Mouse (Mus musculus) kidney, adult 18-20 months (tissue): ENCODE measurements at regions not wholly inside any gene's neighbourhood (a gene's known extent, or its start where the extent isn't known, plus 50 kb on each side); places are given as distances from the start of the nearest gene placed in this dataset.

Experiments
- DNase-seq: peaks from one replicate; pipeline ENCODE4 v3.0.0; 2021

GRCm38 (mm10) chr10:16600041-16600440, 1123.0 kb upstream of the Cited2 start:
- DNase-seq = no peak

DNA sequence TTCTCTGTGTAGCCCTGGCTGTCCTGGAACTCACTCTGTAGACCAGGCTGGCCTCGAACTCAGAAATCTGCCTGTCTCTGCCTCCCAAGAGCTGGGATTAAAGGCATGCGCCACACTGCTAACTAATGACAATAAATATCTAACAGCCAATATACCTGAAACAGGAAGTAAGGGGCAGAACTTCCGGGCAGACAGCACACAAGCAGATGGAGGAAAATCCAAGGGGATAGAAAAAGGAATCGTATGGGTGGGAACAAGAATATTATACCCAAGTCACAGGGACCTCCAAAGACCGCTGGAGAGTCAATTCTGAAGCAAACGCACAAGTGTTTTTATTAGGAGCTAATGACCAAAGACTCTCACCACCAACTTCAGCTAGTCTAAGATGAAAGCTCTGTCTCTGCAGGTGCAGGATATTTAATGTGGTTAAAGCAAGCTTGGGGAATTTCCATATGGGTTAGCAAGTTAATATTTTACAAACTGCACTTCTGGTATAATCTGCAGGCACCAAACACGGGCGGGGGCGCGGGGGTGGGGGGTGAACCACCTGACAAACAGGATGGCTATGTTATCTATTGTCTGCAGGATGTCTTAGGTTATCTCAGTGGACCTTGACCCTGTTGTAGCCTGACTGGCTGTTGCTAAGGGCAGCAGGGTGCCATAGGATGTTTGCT, 1122.3 kb upstream of the Cited2 start:
- no peak for DNase-seq

GRCm38 (mm10) chr10:16601225-16601595, 1121.8 kb upstream of the Cited2 start:
- no peak for DNase-seq

GRCm38 (mm10) chr10:16608339-16608738, 1114.7 kb upstream of the Cited2 start:
- DNase-seq = no peak

- DNase-seq = no peak
Observed at GRCm38 (mm10) chr10:16618752-16619151, 1104.3 kb upstream of the Cited2 start.

DNA sequence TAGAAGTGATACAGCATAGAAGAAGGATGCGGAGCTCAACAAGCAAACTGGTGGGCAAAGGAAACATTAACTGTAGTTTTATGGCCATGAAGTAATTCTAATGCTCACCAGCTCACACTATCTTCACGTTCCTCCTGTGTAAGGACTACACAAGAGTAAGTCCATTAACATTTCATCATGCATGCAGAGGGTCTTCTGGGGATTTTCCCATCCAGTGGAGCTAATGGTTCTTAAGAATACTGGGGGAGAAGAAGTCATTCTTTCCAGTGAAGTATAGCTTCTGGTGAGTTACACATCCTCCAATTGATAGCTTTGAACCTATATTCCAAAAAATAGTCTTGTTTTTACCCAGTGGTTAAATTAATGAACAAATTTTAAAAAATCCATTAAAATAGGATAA, 1103.4 kb upstream of the Cited2 start:
- no peak for DNase-seq

GRCm38 (mm10) chr10:16620804-16621559, 1102.0 kb upstream of the Cited2 start:
- DNase-seq = no peak

- no peak for DNase-seq
Observed at GRCm38 (mm10) chr10:16622821-16623220, 1100.2 kb upstream of the Cited2 start.

- DNase-seq = no peak
Observed at GRCm38 (mm10) chr10:16633236-16633635, 1089.8 kb upstream of the Cited2 start.

GRCm38 (mm10) chr10:16635463-16635862, 1087.6 kb upstream of the Cited2 start:
- DNase-seq = no peak

GRCm38 (mm10) chr10:16637006-16637405, 1086.0 kb upstream of the Cited2 start:
- DNase-seq = no peak

- no peak for DNase-seq
Observed at GRCm38 (mm10) chr10:16638111-16638510, 1084.9 kb upstream of the Cited2 start.

GRCm38 (mm10) chr10:16640136-16640535, 1082.9 kb upstream of the Cited2 start:
- DNase-seq = no peak

- DNase-seq = no peak
Observed at GRCm38 (mm10) chr10:16650120-16650519, 1072.9 kb upstream of the Cited2 start.

- no peak for DNase-seq
Observed at GRCm38 (mm10) chr10:16652450-16652849, 1070.6 kb upstream of the Cited2 start.

- DNase-seq = no peak
Observed at GRCm38 (mm10) chr10:16664483-16664882, 1058.5 kb upstream of the Cited2 start.

- no peak for DNase-seq
Observed at GRCm38 (mm10) chr10:16670286-16670685, 1052.7 kb upstream of the Cited2 start.

GRCm38 (mm10) chr10:16681001-16681400, 1042.0 kb upstream of the Cited2 start:
- DNase-seq = no peak

DNA sequence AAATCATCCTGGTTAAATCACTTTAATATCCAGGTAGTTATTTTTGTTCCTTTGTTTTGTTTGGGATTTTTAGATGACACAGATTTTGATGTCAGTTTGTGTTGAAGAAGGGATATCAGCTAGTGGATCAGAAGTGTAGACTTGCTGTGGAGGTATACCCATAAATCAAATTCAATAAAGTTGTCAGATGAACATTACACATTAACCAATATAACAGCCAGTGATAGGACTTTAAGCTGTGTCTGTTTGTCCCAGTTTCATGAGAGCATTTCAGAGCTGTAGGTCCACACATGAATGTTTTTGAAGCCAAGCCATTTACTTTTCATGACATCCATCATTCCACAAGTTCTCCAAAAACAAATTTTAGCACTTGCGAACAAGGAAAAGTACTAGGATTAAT, 1037.7 kb upstream of the Cited2 start:
- no peak for DNase-seq

DNA sequence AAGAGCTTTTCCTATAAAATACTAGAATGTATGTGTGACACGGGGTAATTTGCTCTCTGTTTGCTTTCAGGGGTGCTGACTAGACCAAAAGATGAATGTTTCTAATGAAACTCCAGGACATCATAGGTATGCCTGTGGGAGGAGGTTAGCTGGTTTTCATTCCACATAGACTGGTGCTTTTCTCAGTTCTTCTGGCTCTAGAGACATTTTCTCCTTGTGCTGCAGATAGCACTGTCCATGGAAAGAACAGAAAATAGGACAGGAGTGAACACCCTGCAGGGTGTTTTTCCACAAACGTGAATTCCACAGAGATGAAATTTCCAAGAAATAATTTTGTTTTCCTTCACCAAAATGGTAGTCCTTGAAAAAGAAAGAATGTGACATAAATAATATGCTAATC, 1016.0 kb upstream of the Cited2 start:
- no peak for DNase-seq

GRCm38 (mm10) chr10:16713143-16713542, 1009.9 kb upstream of the Cited2 start:
- DNase-seq = no peak

GRCm38 (mm10) chr10:16714065-16714464, 1009.0 kb upstream of the Cited2 start:
- no peak for DNase-seq

DNA sequence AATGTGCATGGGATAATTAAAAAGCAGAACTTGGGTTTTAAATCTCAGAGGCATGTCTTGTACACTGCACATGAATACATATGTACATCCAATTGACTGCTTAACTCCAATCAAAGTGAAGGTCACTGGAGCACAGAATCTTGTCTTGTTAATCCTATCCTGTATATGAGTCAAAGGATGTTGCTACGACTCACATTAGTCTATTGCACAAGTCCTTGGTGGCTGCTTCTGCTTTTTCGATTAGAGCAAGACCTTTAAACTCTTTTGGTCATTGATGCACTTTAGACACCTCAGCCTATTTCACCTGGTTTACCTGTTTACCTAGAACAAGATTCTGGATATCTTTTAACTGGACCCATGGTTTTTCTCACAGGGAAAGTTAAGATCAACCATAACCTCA, 1008.5 kb upstream of the Cited2 start:
- no peak for DNase-seq

- no peak for DNase-seq
Observed at GRCm38 (mm10) chr10:16742246-16742645, 980.8 kb upstream of the Cited2 start.

DNA sequence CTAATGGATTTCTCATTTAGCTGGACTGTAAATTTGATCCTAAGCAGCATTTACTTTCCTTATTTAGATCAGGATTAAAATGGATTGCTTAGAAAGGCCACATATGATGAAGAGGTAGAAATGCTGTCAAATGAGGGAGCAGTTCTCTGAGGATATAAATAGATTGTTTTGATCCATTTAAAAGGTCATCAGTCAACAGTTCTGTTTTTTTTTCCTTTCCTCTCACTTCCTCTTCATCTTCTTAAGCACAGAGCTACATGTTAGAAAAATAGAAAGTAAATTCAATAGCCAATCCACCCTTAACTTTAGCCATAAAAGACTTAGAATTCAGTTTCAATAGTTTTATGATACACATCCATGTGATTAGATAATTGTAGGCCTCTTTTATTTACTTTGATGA, 971.5 kb upstream of the Cited2 start:
- no peak for DNase-seq
